Mouse (Mus musculus) bone marrow macrophage, adult 2 months (primary cell): ENCODE data around the gene Mdm2.

Experiments used
- CTCF ChIP-seq: IDR thresholded peaks from 2 replicates; pipeline ENCODE4 v1.5.1; 2012; ENCODE audit warnings: low read depth, mild to moderate bottlenecking, low read length, moderate library complexity
- POLR2A ChIP-seq: IDR thresholded peaks from 2 replicates; pipeline ENCODE4 v1.6.1; 2012; ENCODE audit warnings: mild to moderate bottlenecking, low read depth, low read length, borderline replicate concordance

GRCm38 (mm10) chr10:117757796-117758342 is 47.3 kb upstream of the Mdm2 start:
- TF ChIP-seq CTCF (no peak), POLR2A (no peak)
